Comparison of ENCODE assay signal across 8 mouse cellular contexts in the genomic region with DNA sequence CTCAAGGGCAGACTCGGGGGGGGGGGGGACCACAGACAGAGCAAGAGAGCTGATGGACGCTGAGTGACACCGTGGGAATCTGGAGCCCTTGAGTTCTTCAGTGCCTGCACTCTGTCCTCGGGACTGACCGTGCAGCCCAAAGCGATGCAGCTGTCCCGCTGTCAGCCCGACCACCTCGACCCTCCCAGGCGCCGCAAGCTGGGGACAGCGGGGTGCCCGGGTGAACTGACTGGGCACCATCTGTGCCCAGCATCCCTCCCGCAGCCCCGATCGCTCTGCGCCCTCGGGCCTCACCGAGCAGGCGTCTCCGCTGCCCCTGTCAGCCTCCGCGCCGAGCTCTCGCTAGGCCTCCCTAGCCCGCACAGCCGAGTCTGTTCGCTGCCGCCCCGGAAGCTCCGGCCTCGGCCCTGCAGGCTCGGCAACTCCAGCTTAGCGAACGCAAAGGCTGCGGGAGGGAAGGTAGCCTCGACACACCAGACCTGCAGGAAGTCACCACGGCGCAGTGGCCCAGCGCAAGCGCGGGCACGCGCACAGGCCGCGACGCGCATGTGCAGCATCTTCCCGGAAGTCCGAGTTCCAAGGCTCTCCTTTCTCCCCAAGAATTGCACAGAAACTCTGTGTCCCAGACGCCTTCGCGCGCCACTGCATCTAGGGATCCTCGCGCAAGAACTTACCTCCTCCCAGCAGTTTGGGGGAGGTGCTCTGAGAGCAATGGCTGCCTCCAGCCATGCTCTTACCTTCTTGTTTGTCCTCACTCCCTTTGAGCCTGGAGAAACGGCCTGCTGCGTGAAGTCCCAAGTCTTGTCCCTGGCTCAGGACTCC. TPM values are rescaled to one million over a fixed set of nuclear protein-coding genes. Genes with fewer than 3 reads are reported as not detected.
A peak's percentile ranks its signal among the peaks of the same experiment; 100 is the strongest.
DNase-seq lines count a peak whose midpoint lies in the region; ATAC-seq and TF ChIP-seq lines count a peak whose summit lies in the region.

A gene (minus strand): TSS at position 521 of the 822 bp plus-strand sequence.
A gene (plus strand): TSS at position 763 of the 822 bp plus-strand sequence.

- H3K36me3 ChIP-seq in hindbrain, embryonic 14.5 days (replicated peaks; ENCODE audit: control insufficient read depth, insufficient read depth), result peaks cover 30% of the 10 kb centered on the region

- DNase-seq in Patski (ENCODE audit: low read depth, low spot score), result peak; percentile 94
- peak; percentile 95 to 96 for DNase-seq in cerebellum, postnatal 25 days
- DNase-seq in frontal cortex, postnatal 25 days (ENCODE audit: low spot score in 2 of 2), result peak; percentile 84 to 91
- DNase-seq in hindbrain, embryonic 14.5 days (ENCODE audit: low spot score), result peak; percentile 96
- peak; percentile 93 to 95 for DNase-seq in layer of hippocampus, postnatal 36 days
- peak; percentile 97 for DNase-seq in lung, postnatal 36 days
- DNase-seq in retina, postnatal 1 day, result peak; percentile 98
- peak; percentile 79 to 92 for DNase-seq in urinary bladder, adult 18-20 months (ENCODE audit: low spot score in 2 of 2)

- H3K9ac ChIP-seq in hindbrain, embryonic 14.5 days, result peak within 1 kb of the TSS; percentile 86

- ATAC-seq in Patski, result peak; percentile 80
- ATAC-seq in hindbrain, embryonic 14.5 days (ENCODE audit: low FRiP score), result peak; percentile 96

- H3K27me3 ChIP-seq in Patski, result no peaks in the 10 kb centered on the region
- H3K27me3 ChIP-seq in hindbrain, embryonic 14.5 days (ENCODE audit: control insufficient read depth, insufficient read depth, low read length), result no peaks in the 10 kb centered on the region

- TF ChIP-seq CTCF in Patski (IDR thresholded peaks at IDR 0.05), result no peak

- peak within 1 kb of the TSS; percentile 79 for H3K4me3 ChIP-seq in hindbrain, embryonic 14.5 days (replicated peaks; ENCODE audit: low read length)

- H3K4me2 ChIP-seq in hindbrain, embryonic 14.5 days (replicated peaks), result peak within 1 kb of the TSS; percentile 85

- peak within 1 kb of the TSS; percentile 92 for H3K27ac ChIP-seq in hindbrain, embryonic 14.5 days

- POLR2A ChIA-PET in Patski (lab: Charles Lee), result interaction anchor here (0.6 to 1.5 kb wide), 3 partner anchors 46 to 68 kb away, joined by 3 to 6 read pairs (median 3); a partner anchor contains a TSS

- H3K4me1 ChIP-seq in hindbrain, embryonic 14.5 days (replicated peaks; ENCODE audit: control insufficient read depth, insufficient read depth, low read length), result peaks cover 12% of the 10 kb centered on the region

- under 1% methylated on average over 58 of the region's 58 CpGs for WGBS in hindbrain, embryonic 14.5 days

- CTCF ChIA-PET in Patski (lab: Charles Lee), result interaction anchor here (0.8 kb wide), 1 partner anchor 67 kb away, joined by 3 read pairs; a partner anchor contains a TSS

- peaks cover 4% of the 10 kb centered on the region; the same call in 1 of the 2 replicates for H3K9me3 ChIP-seq in hindbrain, embryonic 14.5 days (ENCODE audit: control insufficient read depth, low read length)

- in situ Hi-C loops in Patski (cut with MboI; ENCODE audit: low pct_unique_long_range_greater_than_20kb), result loop anchor here (5.0 kb wide), 1 partner anchor 57 kb away; a partner anchor contains a TSS

RNA-seq across cellular contexts. Expression of the first gene that starts in this region (rescaled TPM):
- polyA plus RNA-seq in Patski (2021), result 13.5 TPM
- 10.4 and 13.9 TPM in 2 replicates for polyA plus RNA-seq in hindbrain, embryonic 14.5 days (2014; fragmentation: Nextera tagmentation; extraction: Ambion mirVana)
- 10 to 100 TPM; 13.5 to 16.5 TPM for total RNA-seq in layer of hippocampus, postnatal 36 days (2021)

RNA-seq across cellular contexts. Expression of the second gene that starts in this region (rescaled TPM):
- polyA plus RNA-seq in Patski (2021), result not detected
- not detected in 2 replicates for polyA plus RNA-seq in hindbrain, embryonic 14.5 days (2014; fragmentation: Nextera tagmentation; extraction: Ambion mirVana)
- total RNA-seq in layer of hippocampus, postnatal 36 days (2021), result not detected

Comparison
In these comparisons a context has a peak if more than half of its experiments do, and no peak if none do; other contexts are left out.
1. Peak in every context shown above with its lines: DNase-seq, ATAC-seq, H3K4me3 ChIP-seq and H3K27ac ChIP-seq.